ENCODE assay signal across 8 mouse cellular contexts in the genomic region with DNA sequence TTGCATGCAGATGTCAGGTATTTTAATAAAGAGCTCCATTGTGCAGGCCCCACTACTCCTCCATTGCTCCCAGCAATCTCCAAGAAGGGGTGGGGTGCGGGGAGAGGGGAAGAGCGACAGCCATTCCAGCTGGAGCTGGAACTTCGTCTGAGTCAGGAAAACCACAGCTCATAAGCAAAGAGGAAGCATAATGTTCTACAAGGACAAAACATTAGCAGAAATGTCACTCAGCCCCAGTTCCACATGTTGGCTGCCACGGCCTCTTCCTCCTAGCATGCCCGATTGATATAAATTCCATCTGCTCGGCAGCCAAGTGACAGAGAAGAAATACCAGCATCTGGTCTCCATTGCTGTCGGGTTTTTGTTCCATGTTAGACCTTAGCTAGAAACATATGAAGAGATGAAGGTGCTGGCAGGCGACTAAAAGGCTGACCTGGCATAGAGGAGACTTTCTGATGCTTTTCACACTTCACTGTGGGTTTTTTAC.
DNase-seq lines count a peak whose midpoint lies in the region.

No protein-coding gene starts in this region.

- DNase-seq in kidney, postnatal 14 days, result peak; percentile 2
- DNase-seq in kidney, adult 8-10 months, result no peak
- DNase-seq in embryo, embryonic 9.5 days (ENCODE audit: extremely low spot score), result peak; percentile 25
- peak; percentile 19 to 29 for DNase-seq in heart, postnatal 14 days
- peak; percentile 73 for DNase-seq in mesoderm, embryonic 11.5 days (ENCODE audit: low read depth, low spot score)
- no peak for DNase-seq in cerebellum, adult 18-20 months
- no peak for DNase-seq in testis, postnatal 10 days (ENCODE audit: low spot score)
- DNase-seq in right cerebral cortex, adult 2 months (ENCODE audit: low spot score in 2 of 2), result no peak

- intact Hi-C loops in heart, postnatal 14 days (cut with DNase I), result no loop called here

Comparison
In these comparisons a context has a peak if more than half of its experiments do, and no peak if none do; other contexts are left out.
1. DNase-seq: peak in kidney, postnatal 14 days (single experiment), embryo, embryonic 9.5 days (single experiment), heart, postnatal 14 days (2 of 2) and mesoderm, embryonic 11.5 days (single experiment); none in kidney, adult 8-10 months (0 of 2), cerebellum, adult 18-20 months (0 of 2), testis, postnatal 10 days (single experiment) and right cerebral cortex, adult 2 months (0 of 2).